Mouse (Mus musculus) ES-E14 (cell line): ENCODE results near the gene Sun2. TPM values are rescaled to one million over a fixed set of nuclear protein-coding genes. Genes with fewer than 3 reads are reported as not detected.

Experiments used
- DNase-seq: peaks from one replicate; pipeline ENCODE4 v3.0.0-alpha.2; 2013; ENCODE audit warnings: low read depth, low spot score
- H3K27ac ChIP-seq: 2 replicates; pipeline ENCODE4 v1.5.1; 2012; ENCODE audit warnings: low read depth, mild to moderate bottlenecking, low read length, moderate library complexity, mixed read lengths; ENCODE audit not compliant: poor library complexity, insufficient read depth, severe bottlenecking
- H3K36me3 ChIP-seq: 2 replicates; pipeline ENCODE4 v1.6.1; 2012; ENCODE audit warnings: mild to moderate bottlenecking, low read length, moderate library complexity, mixed read lengths; ENCODE audit not compliant: control insufficient read depth, poor library complexity, insufficient read depth, severe bottlenecking
- H3K4me1 ChIP-seq, 2 experiments: fragments of 150-350 bp in 1 of 2; sonication (generic) in 1 of 2; 2 replicates each; pipeline ENCODE4 v1.6.1; 2012; ENCODE audit warnings: low read length in 2 of 2, mild to moderate bottlenecking in 1 of 2, mixed read lengths in 1 of 2; ENCODE audit not compliant: control insufficient read depth in 2 of 2, insufficient read depth in 2 of 2, poor library complexity in 1 of 2
- H3K4me3 ChIP-seq, 2 experiments: fragments of 150-350 bp in 1 of 2; sonication (generic) in 1 of 2; 2 replicates each; pipeline ENCODE4 v1.5.1; 2012; ENCODE audit warnings: low read length in 2 of 2, low read depth in 1 of 2, mild to moderate bottlenecking in 1 of 2, mixed read lengths in 1 of 2; ENCODE audit not compliant: insufficient read depth in 1 of 2, poor library complexity in 1 of 2, severe bottlenecking in 1 of 2
- H3K9ac ChIP-seq: 2 replicates; pipeline ENCODE4 v1.6.1; 2012; ENCODE audit warnings: low read depth, mild to moderate bottlenecking, low read length, mixed read lengths; ENCODE audit not compliant: poor library complexity, insufficient read depth, severe bottlenecking
- H3K9me3 ChIP-seq: fragments of 150-350 bp; sonication (generic); 2 replicates; pipeline ENCODE4 v1.6.1; 2012; ENCODE audit warnings: low read depth, mild to moderate bottlenecking, low read length; ENCODE audit not compliant: control insufficient read depth, insufficient read depth
- CHD2 ChIP-seq: IDR thresholded peaks from 2 replicates; pipeline ENCODE4 v1.6.1; 2014; ENCODE audit warnings: mild to moderate bottlenecking, low read depth, low read length, inconsistent platforms
- HCFC1 ChIP-seq: IDR thresholded peaks from 2 replicates; pipeline ENCODE4 v1.6.1; 2012; ENCODE audit warnings: low read length, inconsistent platforms, borderline replicate concordance; ENCODE audit not compliant: insufficient read depth
- MAFK ChIP-seq: IDR thresholded peaks from 2 replicates; pipeline ENCODE4 v1.6.1; 2014; ENCODE audit warnings: mild to moderate bottlenecking, low read depth, low read length, inconsistent platforms; ENCODE audit not compliant: insufficient read depth
- ZC3H11A ChIP-seq: IDR thresholded peaks from 2 replicates; pipeline ENCODE4 v1.6.1; 2012; ENCODE audit warnings: low read depth, mild to moderate bottlenecking, inconsistent platforms, low read length, borderline replicate concordance
- ZNF384 ChIP-seq: IDR thresholded peaks from 2 replicates; pipeline ENCODE4 v1.6.1; 2012; ENCODE audit warnings: low read depth, low read length, inconsistent platforms
- in situ Hi-C, 2 experiments: fragments of 600-800 bp; cut with MboI; formaldehyde crosslinking; loops; one replicate each; pipeline ENCODE4 v1.15.1; 2025; ENCODE audit warnings: low sequenced_read_pairs in 2 of 2, inconsistent platforms in 1 of 2; ENCODE audit not compliant: unreplicated experiment in 2 of 2
- total RNA-seq: library from RNA; depleted of rRNA; stranded (reverse); fragments of 300-350 nt; gene quantifications from 2 replicates; pipeline ENCODE4 v1.2.3, GENCODE M21; 2012

Gene Sun2
- total RNA-seq, 1 experiment, result 29.8 TPM

GRCm38 (mm10) chr15:79689662-79690425 lies 52.5 kb downstream of the Sun2 start:
- Histone ChIP-seq H3K36me3 (peaks cover 6% of the 10 kb centered on the region; the same call in 1 of the 2 replicates), H3K4me1 (peaks cover 2 to 9% of the 10 kb centered on the region in 2 experiments; a peak in 1 of 4 replicates), H3K9ac (peak overlapping the region; percentile 64; the same call in 1 of the 2 replicates), H3K9me3 (no peaks in the 10 kb centered on the region), H3K27ac (no peak overlapping the region), H3K4me3 (peak overlapping the region; percentile 51 to 70)
- TF ChIP-seq MAFK, result peak; percentile 86
- no peak for TF ChIP-seq HCFC1
- peak; percentile 17; the same call in 1 of the 2 replicates for TF ChIP-seq ZNF384
- TF ChIP-seq CHD2, result no peak
- no peak for DNase-seq
- in situ Hi-C loops, result no loop called here

GRCm38 (mm10) chr15:79688268-79688956 lies 53.9 kb downstream of the Sun2 start:
- in situ Hi-C loops, result no loop called here
- Histone ChIP-seq H3K9me3 (no peaks in the 10 kb centered on the region), H3K4me3 (peak overlapping the region; percentile 68 to 96), H3K27ac (no peak overlapping the region), H3K4me1 (peaks cover 2 to 12% of the 10 kb centered on the region in 2 experiments; a peak in 1 of 4 replicates), H3K36me3 (no peaks in the 10 kb centered on the region), H3K9ac (peak overlapping the region; percentile 74; the same call in 1 of the 2 replicates)
- 0 out of 2 replicates have a peak, but pooled peaks have one; percentile 6 for TF ChIP-seq HCFC1
- no peak for TF ChIP-seq MAFK
- no peak for TF ChIP-seq ZC3H11A
- DNase-seq, result no peak

- H3K36me3 ChIP-seq, result no peaks in the 10 kb centered on the region
- TF ChIP-seq ZC3H11A (no peak), HCFC1 (0 out of 2 replicates have a peak, but pooled peaks have one; percentile 11)
- DNase-seq, result peak; percentile 82
- H3K4me3 ChIP-seq, result peak within 1 kb of the TSS; percentile 68 to 96
- peak within 1 kb of the TSS; percentile 89 for H3K9ac ChIP-seq
- no peaks in the 10 kb centered on the region for H3K9me3 ChIP-seq
- peaks cover 2 to 14% of the 10 kb centered on the region in 2 experiments; a peak in 1 of 4 replicates for H3K4me1 ChIP-seq
- peak within 1 kb of the TSS; percentile 41; the same call in 1 of the 2 replicates for H3K27ac ChIP-seq
- in situ Hi-C loops, result no loop called here
Measured at GRCm38 (mm10) chr15:79687646-79688267, 54.6 kb downstream of the Sun2 start, which contains the start of gene Josd1. Gene Josd1 (minus strand): TSS chr15:79687919.

GRCm38 (mm10) chr15:79687175-79687574 lies 55.2 kb downstream of the Sun2 start:
- H3K4me1 ChIP-seq, result peaks cover 2 to 14% of the 10 kb centered on the region in 2 experiments; a peak in 2 of 4 replicates
- H3K9ac ChIP-seq, result peak overlapping the region; percentile 89
- H3K36me3 ChIP-seq, result no peaks in the 10 kb centered on the region
- H3K27ac ChIP-seq, result peak overlapping the region; percentile 39; the same call in 1 of the 2 replicates
- no peak for DNase-seq
- no peak; the same call in 1 of the 2 replicates for TF ChIP-seq HCFC1
- TF ChIP-seq MAFK, result no peak
- TF ChIP-seq ZC3H11A, result no peak
- TF ChIP-seq ZNF384, result no peak
- TF ChIP-seq CHD2, result no peak
- H3K4me3 ChIP-seq, result peak overlapping the region; percentile 68 to 96
- no peaks in the 10 kb centered on the region for H3K9me3 ChIP-seq
- in situ Hi-C loops, result no loop called here
